Mouse (Mus musculus) urinary bladder, postnatal 25 days (tissue): ENCODE data around the gene Ldhal6b.
A peak's percentile ranks its signal among the peaks of the same experiment; 100 is the strongest.
"Not testable (repeated sequence)": the region's sequence is repeated elsewhere in the genome, so short reads cannot be mapped to it uniquely, and the experiment has no call there.

Experiments used
- DNase-seq: peaks from one replicate; pipeline ENCODE4 v3.0.0; 2022; ENCODE audit warnings: low spot score

Gene Ldhal6b

GRCm38 (mm10) chr17:5418545-5418944, at the start of gene Ldhal6b:
TSS of gene Ldhal6b (minus strand) at chr17:5418767.
- DNase-seq = no peak

GRCm38 (mm10) chr17:5467177-5467576, 48.6 kb upstream of the Ldhal6b start:
- DNase-seq = no peak

- no peak for DNase-seq
Measured at GRCm38 (mm10) chr17:5466736-5467135, 48.2 kb upstream of the Ldhal6b start.

GRCm38 (mm10) chr17:5463912-5464311, 45.3 kb upstream of the Ldhal6b start:
- no peak for DNase-seq

- no peak for DNase-seq
Measured at GRCm38 (mm10) chr17:5453657-5454056, 35.1 kb upstream of the Ldhal6b start.

- no peak for DNase-seq
Measured at GRCm38 (mm10) chr17:5443751-5444150, 25.2 kb upstream of the Ldhal6b start.

- DNase-seq = no peak
Measured at GRCm38 (mm10) chr17:5443260-5443659, 24.7 kb upstream of the Ldhal6b start.

GRCm38 (mm10) chr17:5442403-5442802, 23.8 kb upstream of the Ldhal6b start:
- not testable (repeated sequence) for DNase-seq

GRCm38 (mm10) chr17:5440159-5440971, 21.8 kb upstream of the Ldhal6b start, which contains the start of gene Tmem242:
TSS of gene Tmem242 (minus strand) at chr17:5440259.
- peak; percentile 91 for DNase-seq

GRCm38 (mm10) chr17:5439831-5440158, 21.2 kb upstream of the Ldhal6b start:
- DNase-seq = peak; percentile 8

GRCm38 (mm10) chr17:5429772-5430133, 11.2 kb upstream of the Ldhal6b start:
- no peak for DNase-seq

- DNase-seq = peak; percentile 90
Measured at GRCm38 (mm10) chr17:5429090-5429771, 10.7 kb upstream of the Ldhal6b start.

- no peak for DNase-seq
Measured at GRCm38 (mm10) chr17:5425204-5425603, 6.6 kb upstream of the Ldhal6b start.

- DNase-seq = no peak
Measured at GRCm38 (mm10) chr17:5424156-5424555, 5.6 kb upstream of the Ldhal6b start.

GRCm38 (mm10) chr17:5421835-5422234, 3.3 kb upstream of the Ldhal6b start:
- DNase-seq = no peak

- DNase-seq = no peak
Measured at GRCm38 (mm10) chr17:5419771-5420518, 1.4 kb upstream of the Ldhal6b start.

GRCm38 (mm10) chr17:5419056-5419455, 489 bp upstream of the Ldhal6b start:
- DNase-seq = no peak

GRCm38 (mm10) chr17:5416518-5416917, 2.0 kb downstream of the Ldhal6b start:
- no peak for DNase-seq

GRCm38 (mm10) chr17:5414041-5414440, 4.5 kb downstream of the Ldhal6b start:
- DNase-seq = no peak

GRCm38 (mm10) chr17:5413350-5413749, 5.2 kb downstream of the Ldhal6b start:
- no peak for DNase-seq

- DNase-seq = no peak
Measured at GRCm38 (mm10) chr17:5412740-5413139, 5.8 kb downstream of the Ldhal6b start.

- DNase-seq = no peak
Measured at GRCm38 (mm10) chr17:5412301-5412700, 6.3 kb downstream of the Ldhal6b start.

GRCm38 (mm10) chr17:5411205-5411604, 7.4 kb downstream of the Ldhal6b start:
- no peak for DNase-seq
